Mouse (Mus musculus) kidney, embryonic 14.5 days (tissue): ENCODE measurements around the gene 9430097D07Rik. TPM values are rescaled to one million over a fixed set of nuclear protein-coding genes. Genes with fewer than 3 reads are reported as not detected.

Source experiments
- ATAC-seq: fragments of 200-750 bp; cut with Nextera tagmentation; 2 replicates; pipeline ENCODE4 v1.8.0; 2017; ENCODE audit warnings: moderate number of reproducible peaks, mild to moderate bottlenecking, moderate TSS enrichment, moderate library complexity; ENCODE audit not compliant: low FRiP score, low TSS enrichment
- H3K27ac ChIP-seq: fragments of 300-500 bp; sonication (generic); 2 replicates; pipeline ENCODE4 v1.5.1; 2014; ENCODE audit warnings: low read depth, mild to moderate bottlenecking, low read length, moderate library complexity, mixed read lengths
- H3K27me3 ChIP-seq: fragments of 300-500 bp; sonication (generic); 2 replicates; pipeline ENCODE4 v1.6.1; 2014; ENCODE audit warnings: mild to moderate bottlenecking, low read length; ENCODE audit not compliant: control insufficient read depth, insufficient read depth
- H3K36me3 ChIP-seq: fragments of 300-500 bp; sonication (generic); 2 replicates; pipeline ENCODE4 v1.6.1; 2014; ENCODE audit warnings: low read length, mixed read lengths; ENCODE audit not compliant: control insufficient read depth, insufficient read depth
- H3K4me1 ChIP-seq: fragments of 300-500 bp; sonication (generic); 2 replicates; pipeline ENCODE4 v1.6.1; 2014; ENCODE audit warnings: low read length, mixed read lengths; ENCODE audit not compliant: control insufficient read depth, insufficient read depth
- H3K4me2 ChIP-seq: fragments of 300-500 bp; sonication (generic); replicated peaks from 2 replicates; pipeline ENCODE4 v1.6.1; 2014; ENCODE audit warnings: low read depth, mild to moderate bottlenecking, low read length
- H3K4me3 ChIP-seq: fragments of 300-500 bp; sonication (generic); 2 replicates; pipeline ENCODE4 v1.5.1; 2014; ENCODE audit warnings: mild to moderate bottlenecking, low read length
- H3K9ac ChIP-seq: fragments of 300-500 bp; sonication (generic); 2 replicates; pipeline ENCODE4 v1.6.1; 2014; ENCODE audit warnings: low read depth, mild to moderate bottlenecking, low read length, moderate library complexity
- H3K9me3 ChIP-seq: fragments of 300-500 bp; sonication (generic); 2 replicates; pipeline ENCODE4 v1.6.1; 2016; ENCODE audit warnings: low read length; ENCODE audit not compliant: control insufficient read depth
- WGBS: fragments of 180-500 bp; shearing (Covaris S2); extraction: QIAGEN DNeasy Blood & Tissue Kit; methylation state at CpG from one replicate; pipeline ENCODE4 v1.1.7; 2014; 5-methylcytosine and 5-hydroxymethylcytosine counted together
- polyA plus RNA-seq: library from polyadenylated mRNA; unstranded; fragments of >200 nt; fragmentation: Nextera tagmentation; extraction: Ambion mirVana; gene quantifications from 2 replicates; pipeline ENCODE4 v1.2.1, GENCODE M21; 2014

9430097D07Rik gene
- polyA plus RNA-seq, result 0.14 TPM in 1 of 2 replicates, not detected in the other

- H3K4me1 ChIP-seq, result peaks cover 11% of the 10 kb centered on the region
- no peaks in the 10 kb centered on the region for H3K36me3 ChIP-seq
- peak within 1 kb of the TSS; percentile 79 for H3K4me2 ChIP-seq
- H3K27me3 ChIP-seq, result peaks cover 4% of the 10 kb centered on the region; the same call in 1 of the 2 replicates
- WGBS, result 5% methylated on average over 28 of the region's 28 CpGs
- H3K27ac ChIP-seq, result no peak within 1 kb of the TSS
- ATAC-seq, result peak; percentile 55
- H3K4me3 ChIP-seq, result peak within 1 kb of the TSS; percentile 37
- peak within 1 kb of the TSS; percentile 38 for H3K9ac ChIP-seq
- no peaks in the 10 kb centered on the region for H3K9me3 ChIP-seq
These were observed at the start of gene 9430097D07Rik for GRCm38 (mm10) chr2:32575586-32576160. 9430097D07Rik (minus strand) TSS chr2:32575684.

DNA sequence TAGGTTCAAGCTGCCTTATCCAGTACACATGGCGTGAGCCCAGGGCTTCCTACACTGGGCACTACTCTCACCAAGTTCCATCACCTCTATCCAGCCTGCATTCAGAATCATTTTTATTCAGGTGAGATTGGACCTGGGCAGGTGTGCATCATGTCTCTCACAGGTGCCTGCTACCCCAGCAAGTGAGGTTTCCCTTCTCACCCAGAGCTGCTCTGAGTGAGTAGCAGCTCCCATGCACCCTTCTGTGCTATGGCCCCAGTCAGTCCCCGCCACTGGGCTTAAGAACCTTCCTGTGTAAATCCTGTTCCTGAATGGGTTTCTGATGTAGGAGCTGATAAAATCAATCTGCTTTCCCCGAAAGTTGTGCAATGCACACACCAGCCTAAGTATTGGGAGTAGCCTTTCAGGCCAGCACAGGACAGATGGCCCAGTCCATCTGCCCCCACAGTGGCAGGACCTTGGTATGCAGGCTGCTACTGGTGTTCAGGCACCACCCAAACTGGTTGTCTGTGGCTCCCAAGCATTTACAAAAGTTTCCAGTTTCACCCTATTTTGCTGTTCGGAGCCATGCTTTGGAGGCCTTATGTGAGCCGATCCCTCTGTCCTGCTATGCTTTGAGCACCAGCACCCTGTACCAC lies 48.7 kb upstream of the 9430097D07Rik start:
- no peaks in the 10 kb centered on the region for H3K9me3 ChIP-seq
- H3K27me3 ChIP-seq, result no peaks in the 10 kb centered on the region
- ATAC-seq, result no peak
- H3K4me2 ChIP-seq, result no peak overlapping the region
- peak overlapping the region; percentile 84; the same call in 1 of the 2 replicates for H3K27ac ChIP-seq
- peak overlapping the region; percentile 18; the same call in 1 of the 2 replicates for H3K9ac ChIP-seq
- H3K36me3 ChIP-seq, result peaks cover under 1% of the 10 kb centered on the region; the same call in 1 of the 2 replicates
- H3K4me3 ChIP-seq, result no peak overlapping the region
- peaks cover 71% of the 10 kb centered on the region for H3K4me1 ChIP-seq
- 73% methylated on average over 5 of the region's 5 CpGs for WGBS

GRCm38 (mm10) chr2:32621517-32621859 lies 46.0 kb upstream of the 9430097D07Rik start, which contains the start of gene Ak1:
Ak1 (plus strand) TSS chr2:32621758.
- Histone ChIP-seq H3K9ac (no peak within 1 kb of the TSS; the same call in 1 of the 2 replicates), H3K27ac (peak within 1 kb of the TSS; percentile 94), H3K36me3 (peaks cover 6% of the 10 kb centered on the region; the same call in 1 of the 2 replicates), H3K4me1 (peaks cover 55% of the 10 kb centered on the region), H3K4me3 (no peak within 1 kb of the TSS), H3K4me2 (no peak within 1 kb of the TSS; the same call in 1 of the 2 replicates), H3K9me3 (peaks cover 3% of the 10 kb centered on the region; the same call in 1 of the 2 replicates), H3K27me3 (no peaks in the 10 kb centered on the region)
- WGBS, result 7% methylated on average over 7 of the region's 7 CpGs
- ATAC-seq, result no peak

- Histone ChIP-seq H3K4me2 (no peak overlapping the region; the same call in 1 of the 2 replicates), H3K27ac (peak overlapping the region; percentile 94), H3K4me3 (no peak overlapping the region), H3K27me3 (no peaks in the 10 kb centered on the region), H3K36me3 (peaks cover 10% of the 10 kb centered on the region; the same call in 1 of the 2 replicates), H3K4me1 (peaks cover 49% of the 10 kb centered on the region), H3K9ac (no peak overlapping the region; the same call in 1 of the 2 replicates), H3K9me3 (peaks cover 3% of the 10 kb centered on the region; the same call in 1 of the 2 replicates)
- WGBS, result 6% methylated on average over 4 of the region's 4 CpGs
- peak; percentile 67 for ATAC-seq
These were observed 45.4 kb upstream of the 9430097D07Rik start for GRCm38 (mm10) chr2:32620682-32621516.

- peaks cover 30% of the 10 kb centered on the region for H3K4me1 ChIP-seq
- WGBS, result 67% methylated on average over 9 of the region's 9 CpGs
- H3K27ac ChIP-seq, result no peak overlapping the region
- no peaks in the 10 kb centered on the region for H3K27me3 ChIP-seq
- no peak for ATAC-seq
- H3K4me3 ChIP-seq, result no peak overlapping the region
- no peak overlapping the region for H3K4me2 ChIP-seq
- no peak overlapping the region for H3K9ac ChIP-seq
- peaks cover 20% of the 10 kb centered on the region; the same call in 1 of the 2 replicates for H3K36me3 ChIP-seq
- peaks cover 3% of the 10 kb centered on the region; the same call in 1 of the 2 replicates for H3K9me3 ChIP-seq
These were observed 42.6 kb upstream of the 9430097D07Rik start for GRCm38 (mm10) chr2:32618051-32618450.

DNA sequence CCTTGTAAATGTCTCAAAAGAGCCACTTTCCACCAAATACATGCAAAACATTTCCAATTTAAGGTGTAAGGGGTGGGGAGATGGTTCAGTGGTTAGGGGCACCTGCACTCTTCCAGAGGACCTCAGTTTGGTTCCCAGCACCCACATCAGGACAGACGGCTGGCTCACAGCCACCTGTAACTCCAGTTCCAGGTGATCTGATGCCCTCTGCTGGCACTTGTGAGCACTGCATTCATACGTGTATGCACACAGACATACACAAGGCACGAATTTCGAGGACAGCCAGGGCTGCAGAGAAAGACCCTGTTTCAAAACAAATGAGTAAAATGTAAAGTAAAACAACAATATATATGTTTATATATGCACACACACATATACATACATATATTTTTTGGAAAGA lies 42.1 kb upstream of the 9430097D07Rik start:
- Histone ChIP-seq H3K9ac (no peak overlapping the region), H3K27ac (no peak overlapping the region), H3K4me3 (no peak overlapping the region), H3K27me3 (no peaks in the 10 kb centered on the region), H3K4me1 (peaks cover 30% of the 10 kb centered on the region), H3K9me3 (peaks cover 3% of the 10 kb centered on the region; the same call in 1 of the 2 replicates), H3K4me2 (no peak overlapping the region), H3K36me3 (peaks cover 20% of the 10 kb centered on the region; the same call in 1 of the 2 replicates)
- 95% methylated on average over 4 of the region's 4 CpGs for WGBS
- ATAC-seq, result no peak

DNA sequence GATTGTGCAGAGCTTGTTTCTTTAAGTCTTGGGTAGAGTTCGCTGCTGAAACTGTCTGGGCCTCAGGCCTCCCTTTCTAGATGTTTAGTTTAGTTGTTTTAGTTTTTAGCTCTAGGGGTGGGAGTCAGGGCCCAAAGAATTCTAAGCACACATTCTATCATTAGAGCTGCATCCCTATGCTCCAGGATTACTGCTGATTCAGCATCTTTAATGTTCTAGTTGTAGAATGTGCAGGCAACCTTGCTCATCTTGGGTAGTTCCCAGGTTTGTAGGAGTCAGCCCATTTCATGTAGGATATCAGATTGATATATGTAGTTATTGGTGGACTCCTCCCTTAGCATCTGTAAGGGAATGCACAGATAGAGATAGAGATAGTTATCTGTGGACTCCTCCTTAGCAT lies 41.6 kb upstream of the 9430097D07Rik start:
- no peak overlapping the region for H3K4me2 ChIP-seq
- WGBS, result 89% methylated on average over 1 of the region's 1 CpGs
- peaks cover 23% of the 10 kb centered on the region; the same call in 1 of the 2 replicates for H3K36me3 ChIP-seq
- no peak overlapping the region for H3K9ac ChIP-seq
- H3K4me1 ChIP-seq, result peaks cover 30% of the 10 kb centered on the region
- peaks cover 3% of the 10 kb centered on the region; the same call in 1 of the 2 replicates for H3K9me3 ChIP-seq
- no peak overlapping the region for H3K27ac ChIP-seq
- H3K27me3 ChIP-seq, result no peaks in the 10 kb centered on the region
- H3K4me3 ChIP-seq, result no peak overlapping the region
- ATAC-seq, result no peak

DNA sequence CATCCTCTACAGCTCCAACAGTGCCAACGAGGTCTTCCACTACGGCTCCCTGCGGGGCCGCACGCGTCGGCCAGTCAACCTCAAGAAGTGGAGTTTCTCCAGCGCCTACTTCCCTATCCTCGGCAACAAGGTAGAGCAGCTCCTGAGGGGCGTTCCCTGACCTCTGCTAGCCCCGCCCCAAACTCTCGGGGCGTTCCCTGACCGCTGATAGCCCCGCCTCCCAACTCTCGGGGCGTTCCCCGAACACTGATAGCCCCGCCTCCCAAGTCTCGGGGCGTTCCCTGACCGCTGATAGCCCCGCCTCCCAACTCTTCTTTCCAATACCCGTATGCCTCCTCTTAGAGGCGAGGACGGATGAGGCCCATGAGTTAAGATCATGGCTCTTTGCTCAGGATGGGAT lies 36.8 kb upstream of the 9430097D07Rik start:
- no peak for ATAC-seq
- Histone ChIP-seq H3K27ac (no peak overlapping the region), H3K9me3 (no peaks in the 10 kb centered on the region; the same call in 1 of the 2 replicates), H3K36me3 (peaks cover 20% of the 10 kb centered on the region; the same call in 1 of the 2 replicates), H3K4me2 (no peak overlapping the region), H3K9ac (no peak overlapping the region), H3K4me1 (peaks cover 24% of the 10 kb centered on the region), H3K27me3 (no peaks in the 10 kb centered on the region), H3K4me3 (no peak overlapping the region)
- 69% methylated on average over 26 of the region's 26 CpGs for WGBS
